Mouse (Mus musculus) lung, embryonic 14.5 days (tissue): ENCODE data around the gene Fank1. TPM values are rescaled to one million over a fixed set of nuclear protein-coding genes. Genes with fewer than 3 reads are reported as not detected.

Experiments used
- ATAC-seq: fragments of 200-750 bp; cut with Nextera tagmentation; 2 replicates; pipeline ENCODE4 v1.8.0; 2017; ENCODE audit warnings: mild to moderate bottlenecking, moderate TSS enrichment, moderate library complexity; ENCODE audit not compliant: insufficient read depth
- DNase-seq: peaks from one replicate; pipeline ENCODE4 v3.0.0-alpha.2; 2015
- H3K27ac ChIP-seq: fragments of 300-500 bp; sonication (generic); 2 replicates; pipeline ENCODE4 v1.5.1; 2014; ENCODE audit warnings: low read depth, mild to moderate bottlenecking, moderate library complexity
- H3K27me3 ChIP-seq: fragments of 300-500 bp; sonication (generic); 2 replicates; pipeline ENCODE4 v1.6.1; 2014; ENCODE audit warnings: low read length, control low read depth; ENCODE audit not compliant: insufficient read depth
- H3K36me3 ChIP-seq: fragments of 300-500 bp; sonication (generic); 2 replicates; pipeline ENCODE4 v1.6.1; 2014; ENCODE audit warnings: control low read depth; ENCODE audit not compliant: insufficient read depth
- H3K4me1 ChIP-seq: fragments of 300-500 bp; sonication (generic); 2 replicates; pipeline ENCODE4 v1.6.1; 2014; ENCODE audit warnings: antibody characterized with exemption, control low read depth; ENCODE audit not compliant: insufficient read depth
- H3K4me2 ChIP-seq: fragments of 300-500 bp; sonication (generic); 2 replicates; pipeline ENCODE4 v1.6.1; 2014; ENCODE audit warnings: mild to moderate bottlenecking
- H3K4me3 ChIP-seq: fragments of 300-500 bp; sonication (generic); 2 replicates; pipeline ENCODE4 v1.5.1; 2014; ENCODE audit warnings: low read depth, low read length
- H3K9ac ChIP-seq: fragments of 300-500 bp; sonication (generic); 2 replicates; pipeline ENCODE4 v1.6.1; 2014
- H3K9me3 ChIP-seq: fragments of 300-500 bp; sonication (generic); 2 replicates; pipeline ENCODE4 v1.6.1; 2016; ENCODE audit warnings: low read depth, low read length, control low read depth
- CTCF ChIP-seq: IDR thresholded peaks from 2 replicates; pipeline ENCODE4 v1.5.1; 2016; ENCODE audit warnings: antibody characterized with exemption, low read depth
- WGBS: fragments of 180-500 bp; shearing (Covaris S2); extraction: QIAGEN DNeasy Blood & Tissue Kit; methylation state at CpG from one replicate; pipeline ENCODE4 v1.1.7; 2014; 5-methylcytosine and 5-hydroxymethylcytosine counted together
- polyA plus RNA-seq: library from polyadenylated mRNA; unstranded; fragments of >200 nt; fragmentation: Nextera tagmentation; extraction: Ambion mirVana; gene quantifications from 2 replicates; pipeline ENCODE4 v1.2.1, GENCODE M21; 2014

Fank1 gene
- polyA plus RNA-seq, 1 experiment from 2014 or later: 0.29 TPM

GRCm38 (mm10) chr7:133765849-133766243 lies 10.8 kb upstream of the Fank1 start:
- Histone ChIP-seq H3K27me3 (no peaks in the 10 kb centered on the region), H3K9ac (no peak overlapping the region), H3K36me3 (no peaks in the 10 kb centered on the region), H3K4me1 (no peaks in the 10 kb centered on the region), H3K9me3 (no peaks in the 10 kb centered on the region), H3K4me2 (no peak overlapping the region), H3K4me3 (no peak overlapping the region), H3K27ac (no peak overlapping the region)
- WGBS: 81% methylated on average over 13 of the region's 13 CpGs
- ATAC-seq (no peak), DNase-seq (peak; percentile 38)
- no peak for TF ChIP-seq CTCF

GRCm38 (mm10) chr7:133768027-133768426 lies 8.6 kb upstream of the Fank1 start:
- no peak overlapping the region for H3K9ac ChIP-seq
- ATAC-seq (no peak), DNase-seq (no peak)
- no peak for TF ChIP-seq CTCF
- no peaks in the 10 kb centered on the region for H3K9me3 ChIP-seq
- WGBS: 84% methylated on average over 4 of the region's 4 CpGs
- H3K4me2 ChIP-seq: no peak overlapping the region
- no peak overlapping the region for H3K27ac ChIP-seq
- no peaks in the 10 kb centered on the region for H3K4me1 ChIP-seq
- no peaks in the 10 kb centered on the region for H3K36me3 ChIP-seq
- no peak overlapping the region for H3K4me3 ChIP-seq
- no peaks in the 10 kb centered on the region for H3K27me3 ChIP-seq

- Histone ChIP-seq H3K36me3 (no peaks in the 10 kb centered on the region), H3K4me1 (no peaks in the 10 kb centered on the region), H3K27me3 (no peaks in the 10 kb centered on the region), H3K4me3 (no peak overlapping the region), H3K27ac (no peak overlapping the region), H3K4me2 (no peak overlapping the region), H3K9me3 (no peaks in the 10 kb centered on the region), H3K9ac (no peak overlapping the region)
- ATAC-seq: no peak
- WGBS: 64% methylated on average over 5 of the region's 5 CpGs
- no peak for DNase-seq
- no peak for TF ChIP-seq CTCF
Measured at GRCm38 (mm10) chr7:133768517-133768916, 8.1 kb upstream of the Fank1 start.

GRCm38 (mm10) chr7:133775179-133775578 lies 1.5 kb upstream of the Fank1 start:
- H3K4me3 ChIP-seq: no peak overlapping the region
- H3K27ac ChIP-seq: no peak overlapping the region
- no peak for TF ChIP-seq CTCF
- no peaks in the 10 kb centered on the region for H3K36me3 ChIP-seq
- H3K4me1 ChIP-seq: peaks cover 7% of the 10 kb centered on the region; the same call in 1 of the 2 replicates
- no peaks in the 10 kb centered on the region for H3K27me3 ChIP-seq
- ATAC-seq (no peak), DNase-seq (no peak)
- WGBS: 47% methylated on average over 5 of the region's 5 CpGs
- no peaks in the 10 kb centered on the region for H3K9me3 ChIP-seq
- H3K4me2 ChIP-seq: 0 out of 2 replicates have a peak overlapping the region, but pooled peaks have one; percentile 88
- no peak overlapping the region for H3K9ac ChIP-seq

GRCm38 (mm10) chr7:133775796-133776625 lies 650 bp upstream of the Fank1 start:
- WGBS: 4% methylated on average over 38 of the region's 38 CpGs
- H3K4me1 ChIP-seq: peaks cover 7% of the 10 kb centered on the region; the same call in 1 of the 2 replicates
- no peaks in the 10 kb centered on the region for H3K36me3 ChIP-seq
- no peak overlapping the region for H3K27ac ChIP-seq
- TF ChIP-seq CTCF: no peak
- ATAC-seq (peak; percentile 78), DNase-seq (no peak)
- H3K9ac ChIP-seq: peak overlapping the region; percentile 70
- H3K9me3 ChIP-seq: no peaks in the 10 kb centered on the region
- peak overlapping the region; percentile 77 for H3K4me3 ChIP-seq
- H3K27me3 ChIP-seq: no peaks in the 10 kb centered on the region
- H3K4me2 ChIP-seq: peak overlapping the region; percentile 88

- no peaks in the 10 kb centered on the region for H3K4me1 ChIP-seq
- no peaks in the 10 kb centered on the region for H3K9me3 ChIP-seq
- no peak overlapping the region for H3K27ac ChIP-seq
- ATAC-seq (no peak), DNase-seq (no peak)
- H3K36me3 ChIP-seq: no peaks in the 10 kb centered on the region
- no peak overlapping the region for H3K9ac ChIP-seq
- no peak overlapping the region for H3K4me3 ChIP-seq
- 54% methylated on average over 6 of the region's 6 CpGs for WGBS
- TF ChIP-seq CTCF: no peak
- H3K4me2 ChIP-seq: no peak overlapping the region
- H3K27me3 ChIP-seq: no peaks in the 10 kb centered on the region
Measured at GRCm38 (mm10) chr7:133781583-133781982, 4.9 kb downstream of the Fank1 start.

- no peak for ATAC-seq
Measured at GRCm38 (mm10) chr7:133781991-133782390, 5.3 kb downstream of the Fank1 start.

More at GRCm38 (mm10) chr7:133781991-133782390, 5.3 kb downstream of the Fank1 start:
- DNase-seq: no peak
- Histone ChIP-seq H3K4me2 (no peak overlapping the region), H3K9me3 (no peaks in the 10 kb centered on the region), H3K27me3 (no peaks in the 10 kb centered on the region), H3K4me3 (no peak overlapping the region), H3K4me1 (no peaks in the 10 kb centered on the region), H3K27ac (no peak overlapping the region), H3K36me3 (no peaks in the 10 kb centered on the region), H3K9ac (no peak overlapping the region)
- no peak for TF ChIP-seq CTCF
- WGBS: 52% methylated on average over 6 of the region's 6 CpGs
